9 mouse cellular contexts compared by ENCODE assay signal in the genomic region with DNA sequence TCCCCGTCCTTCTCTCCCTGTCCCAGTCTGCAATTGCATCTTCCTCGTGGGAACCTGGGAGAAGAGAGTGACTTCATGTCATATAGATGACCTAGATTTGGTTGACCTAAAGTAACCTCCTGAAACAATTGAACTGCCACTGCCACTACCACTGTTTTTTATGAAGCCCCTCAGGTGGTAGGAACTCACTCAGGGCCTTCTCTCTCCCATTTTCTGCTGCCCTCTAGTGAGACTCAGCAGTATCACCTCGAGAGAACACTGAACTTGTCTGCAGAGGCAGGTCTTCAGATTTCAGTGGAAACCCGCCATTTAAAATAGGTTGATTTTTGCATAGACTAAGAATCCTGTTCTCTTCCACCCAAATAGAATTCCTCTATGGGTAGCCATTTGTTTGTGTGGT. TPM values are rescaled to one million over a fixed set of nuclear protein-coding genes. Genes with fewer than 3 reads are reported as not detected.
DNase-seq lines count a peak whose midpoint lies in the region; ATAC-seq and TF ChIP-seq lines count a peak whose summit lies in the region.
"Had no signal": no experiment of that assay in that cellular context is flagged by ENCODE, and none has a peak within 500 bp of the region (broad histone marks: within the 10 kb centered on the region; RNA-seq: fewer than 3 reads in every experiment).

No protein-coding gene starts in this region.

- H3K9me3 ChIP-seq in heart, postnatal 0 days (replicated peaks; ENCODE audit: control insufficient read depth, low read length) = no peaks in the 10 kb centered on the region
- no peaks in the 10 kb centered on the region for H3K9me3 ChIP-seq in heart, embryonic 11.5 days (replicated peaks; ENCODE audit: control insufficient read depth, low read length)
- H3K9me3 ChIP-seq in midbrain, embryonic 11.5 days (ENCODE audit: control insufficient read depth, low read length) = no peaks in the 10 kb centered on the region
- no peaks in the 10 kb centered on the region for H3K9me3 ChIP-seq in midbrain, embryonic 15.5 days
- H3K9me3 ChIP-seq in kidney, embryonic 14.5 days (ENCODE audit: control insufficient read depth, low read length) = no peaks in the 10 kb centered on the region
- H3K9me3 ChIP-seq: forebrain, embryonic 13.5 days had no signal

- TF ChIP-seq EP300 in heart, postnatal 0 days (IDR thresholded peaks at IDR 0.05; ENCODE audit: low read depth) = no peak

- H3K27ac ChIP-seq in heart, postnatal 0 days (ENCODE audit: low read depth) = no peak overlapping the region
- no peak overlapping the region for H3K27ac ChIP-seq in heart, embryonic 11.5 days (ENCODE audit: low read depth, low read length)
- no peak overlapping the region for H3K27ac ChIP-seq in midbrain, embryonic 11.5 days (ENCODE audit: low read depth, low read length)
- no peak overlapping the region for H3K27ac ChIP-seq in midbrain, embryonic 15.5 days
- no peak overlapping the region for H3K27ac ChIP-seq in kidney, embryonic 14.5 days (ENCODE audit: low read depth, low read length)
- H3K27ac ChIP-seq: forebrain, embryonic 13.5 days had no signal

- no peaks in the 10 kb centered on the region for H3K36me3 ChIP-seq in heart, postnatal 0 days (replicated peaks; ENCODE audit: control insufficient read depth, insufficient read depth, low read length)
- no peaks in the 10 kb centered on the region for H3K36me3 ChIP-seq in heart, embryonic 11.5 days (ENCODE audit: control insufficient read depth, insufficient read depth, low read length)
- no peaks in the 10 kb centered on the region for H3K36me3 ChIP-seq in midbrain, embryonic 11.5 days (ENCODE audit: control insufficient read depth, insufficient read depth, low read length)
- H3K36me3 ChIP-seq in midbrain, embryonic 15.5 days (replicated peaks) = no peaks in the 10 kb centered on the region
- no peaks in the 10 kb centered on the region for H3K36me3 ChIP-seq in kidney, embryonic 14.5 days (ENCODE audit: control insufficient read depth, insufficient read depth, low read length)

- H3K4me2 ChIP-seq in heart, postnatal 0 days (ENCODE audit: low read depth, low read length) = no peak overlapping the region
- H3K4me2 ChIP-seq in heart, embryonic 11.5 days = no peak overlapping the region
- H3K4me2 ChIP-seq in midbrain, embryonic 11.5 days = no peak overlapping the region
- H3K4me2 ChIP-seq in midbrain, embryonic 15.5 days = no peak overlapping the region
- no peak overlapping the region for H3K4me2 ChIP-seq in kidney, embryonic 14.5 days (replicated peaks; ENCODE audit: low read depth, low read length)
- H3K4me2 ChIP-seq: forebrain, embryonic 13.5 days had no signal

- WGBS in heart, postnatal 0 days = 44% methylated on average over 4 of the region's 4 CpGs
- 32% methylated on average over 4 of the region's 4 CpGs for WGBS in heart, embryonic 11.5 days (ENCODE audit: insufficient replicate concordance)
- WGBS in midbrain, embryonic 11.5 days = 42% methylated on average over 4 of the region's 4 CpGs
- 36% methylated on average over 4 of the region's 4 CpGs for WGBS in midbrain, embryonic 15.5 days
- 37% methylated on average over 4 of the region's 4 CpGs for WGBS in kidney, embryonic 14.5 days

- H3K4me1 ChIP-seq in heart, postnatal 0 days (ENCODE audit: control insufficient read depth, insufficient read depth) = no peaks in the 10 kb centered on the region
- H3K4me1 ChIP-seq in heart, embryonic 11.5 days (ENCODE audit: control insufficient read depth, insufficient read depth, low read length) = 0 out of 2 replicates have a peak, but pooled peaks cover 2% of the 10 kb centered on the region
- peaks cover 3% of the 10 kb centered on the region; the same call in 1 of the 2 replicates for H3K4me1 ChIP-seq in midbrain, embryonic 11.5 days (ENCODE audit: control insufficient read depth, insufficient read depth, low read length)
- H3K4me1 ChIP-seq in midbrain, embryonic 15.5 days = peaks cover 9% of the 10 kb centered on the region
- 0 out of 2 replicates have a peak, but pooled peaks cover 3% of the 10 kb centered on the region for H3K4me1 ChIP-seq in kidney, embryonic 14.5 days (ENCODE audit: control insufficient read depth, insufficient read depth, low read length)

- no peak overlapping the region for H3K9ac ChIP-seq in heart, postnatal 0 days (replicated peaks; ENCODE audit: low read depth, low read length)
- no peak overlapping the region for H3K9ac ChIP-seq in heart, embryonic 11.5 days (ENCODE audit: low read depth, low read length)
- H3K9ac ChIP-seq in midbrain, embryonic 11.5 days (ENCODE audit: low read length) = no peak overlapping the region
- H3K9ac ChIP-seq in midbrain, embryonic 15.5 days = no peak overlapping the region
- H3K9ac ChIP-seq in kidney, embryonic 14.5 days (ENCODE audit: low read depth, low read length) = no peak overlapping the region
- H3K9ac ChIP-seq: forebrain, embryonic 13.5 days had no signal

- DNase-seq in heart, postnatal 0 days (ENCODE audit: low spot score) = peak; percentile 32
- peak; percentile 88 for DNase-seq in midbrain, embryonic 11.5 days (ENCODE audit: low spot score, missing footprints)
- DNase-seq in embryo, embryonic 9.5 days (ENCODE audit: extremely low spot score) = peak; percentile 40
- peak; percentile 85 for DNase-seq in thymus, postnatal 14 days
- DNase-seq in layer of hippocampus, adult 11-12 months (ENCODE audit: low spot score) = no peak

- TF ChIP-seq CTCF in heart, postnatal 0 days (IDR thresholded peaks at IDR 0.05; ENCODE audit: low read depth) = peak; percentile 59

- 0 out of 2 replicates have a peak, but pooled peaks cover 35% of the 10 kb centered on the region for H3K27me3 ChIP-seq in heart, postnatal 0 days (ENCODE audit: control insufficient read depth, insufficient read depth, low read length)
- H3K27me3 ChIP-seq in heart, embryonic 11.5 days (ENCODE audit: control insufficient read depth, insufficient read depth, low read length) = peaks cover 26% of the 10 kb centered on the region
- peaks cover 3% of the 10 kb centered on the region for H3K27me3 ChIP-seq in midbrain, embryonic 11.5 days (ENCODE audit: control insufficient read depth, insufficient read depth, low read length)
- H3K27me3 ChIP-seq in midbrain, embryonic 15.5 days (replicated peaks) = peaks cover 10% of the 10 kb centered on the region; the same call in 1 of the 2 replicates
- H3K27me3 ChIP-seq in kidney, embryonic 14.5 days (ENCODE audit: control insufficient read depth, insufficient read depth, low read length) = no peaks in the 10 kb centered on the region

- no peak overlapping the region for H3K4me3 ChIP-seq in heart, postnatal 0 days (ENCODE audit: low read depth, low read length)
- H3K4me3 ChIP-seq in heart, embryonic 11.5 days (ENCODE audit: low read depth, low read length) = no peak overlapping the region
- H3K4me3 ChIP-seq in midbrain, embryonic 11.5 days (ENCODE audit: low read depth, low read length) = no peak overlapping the region
- no peak overlapping the region for H3K4me3 ChIP-seq in midbrain, embryonic 15.5 days
- no peak overlapping the region for H3K4me3 ChIP-seq in kidney, embryonic 14.5 days (ENCODE audit: low read length)
- H3K4me3 ChIP-seq: forebrain, embryonic 13.5 days had no signal

- no peak for ATAC-seq in heart, postnatal 0 days (ENCODE audit: insufficient read depth, low read depth)
- no peak for ATAC-seq in heart, embryonic 11.5 days (replicated peaks; ENCODE audit: insufficient number of reproducible peaks, low FRiP score, low TSS enrichment)
- no peak for ATAC-seq in midbrain, embryonic 11.5 days (ENCODE audit: low FRiP score)
- no peak for ATAC-seq in midbrain, embryonic 15.5 days (replicated peaks)
- no peak for ATAC-seq in kidney, embryonic 14.5 days (ENCODE audit: low FRiP score, low TSS enrichment)
- ATAC-seq: forebrain, embryonic 13.5 days had no signal

RNA-seq across cellular contexts. Expression of gene Cyp11a1, which starts 10.9 kb away (rescaled TPM):
- 1.1 and 2.3 TPM in 2 replicates for total RNA-seq in heart, postnatal 0 days (2014; rRNA removed; ENCODE audit: low replicate concordance)
- 0.90 and 1.3 TPM in 2 replicates for polyA plus RNA-seq in heart, postnatal 0 days (2015; fragmentation: Nextera tagmentation; extraction: Ambion mirVana)
- polyA plus RNA-seq in heart, embryonic 11.5 days (2014; fragmentation: Nextera tagmentation; extraction: Ambion mirVana) = not detected in 2 replicates
- polyA plus RNA-seq in midbrain, embryonic 11.5 days (2014; fragmentation: Nextera tagmentation; extraction: Ambion mirVana) = 0.12 TPM in 1 of 2 replicates, not detected in the other
- polyA plus RNA-seq in midbrain, embryonic 15.5 days (2015; fragmentation: Nextera tagmentation; extraction: Ambion mirVana) = 0.44 and 1.1 TPM in 2 replicates
- 0.47 and 0.87 TPM in 2 replicates for polyA plus RNA-seq in kidney, embryonic 14.5 days (2014; fragmentation: Nextera tagmentation; extraction: Ambion mirVana)

RNA-seq across cellular contexts. Expression of gene Sema7a, which starts 55.4 kb away (rescaled TPM):
- 12.4 and 16.8 TPM in 2 replicates for total RNA-seq in heart, postnatal 0 days (2014; rRNA removed; ENCODE audit: low replicate concordance)
- polyA plus RNA-seq in heart, postnatal 0 days (2015; fragmentation: Nextera tagmentation; extraction: Ambion mirVana) = 0.63 and 1.2 TPM in 2 replicates
- 0.17 and 0.18 TPM in 2 replicates for polyA plus RNA-seq in heart, embryonic 11.5 days (2014; fragmentation: Nextera tagmentation; extraction: Ambion mirVana)
- polyA plus RNA-seq in midbrain, embryonic 11.5 days (2014; fragmentation: Nextera tagmentation; extraction: Ambion mirVana) = 0.78 and 1.0 TPM in 2 replicates
- polyA plus RNA-seq in midbrain, embryonic 15.5 days (2015; fragmentation: Nextera tagmentation; extraction: Ambion mirVana) = 2.1 and 2.3 TPM in 2 replicates
- 0.93 TPM in 2 replicates for polyA plus RNA-seq in kidney, embryonic 14.5 days (2014; fragmentation: Nextera tagmentation; extraction: Ambion mirVana)
